Mouse (Mus musculus) E14TG2a.4 (cell line): ENCODE measurements around the gene Wwox.

Source experiments
- CTCF ChIP-seq: conservative IDR thresholded peaks from 2 replicates; pipeline ENCODE4 v1.5.1; 2014; ENCODE audit warnings: low read length
- NANOG ChIP-seq: IDR thresholded peaks from 2 replicates; pipeline ENCODE4 v1.6.1; 2014; ENCODE audit warnings: borderline replicate concordance, low read length, mixed read lengths
- POU5F1 ChIP-seq: IDR thresholded peaks from 2 replicates; pipeline ENCODE4 v1.6.1; 2014; ENCODE audit warnings: low read length, borderline replicate concordance

DNA sequence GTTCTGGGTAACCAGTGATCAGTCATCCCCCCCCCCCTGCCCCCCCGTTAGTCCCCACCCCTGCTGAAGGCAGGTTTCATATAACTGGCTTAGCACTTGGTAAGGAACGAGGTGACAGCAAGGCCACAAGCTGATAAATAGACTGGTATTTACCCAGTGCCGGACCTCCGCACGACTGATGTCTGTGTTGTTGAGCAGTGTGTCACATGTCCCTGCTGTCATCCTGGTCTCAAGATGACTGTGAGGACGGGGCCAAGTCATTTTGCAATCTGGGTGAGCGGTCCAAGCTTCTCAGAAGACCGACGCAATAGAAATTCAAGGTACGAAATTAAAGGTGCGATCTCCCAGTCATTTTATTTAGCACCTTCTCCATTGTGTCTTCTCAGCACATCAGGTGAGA lies 538.3 kb downstream of the Wwox start:
- TF ChIP-seq CTCF (no peak), NANOG (no peak), POU5F1 (no peak)
